In genomic region chr4:144749139-144749538, GRCm38 (mm10) we compare ENCODE assay signal across 28 mouse cellular contexts. TPM values are rescaled to one million over a fixed set of nuclear protein-coding genes. Genes with fewer than 3 reads are reported as not detected.
DNase-seq lines count a peak whose midpoint lies in the region; ATAC-seq and TF ChIP-seq lines count a peak whose summit lies in the region.
"Had no signal": no experiment of that assay in that cellular context is flagged by ENCODE, and none has a peak within 500 bp of the region (broad histone marks: within the 10 kb centered on the region; RNA-seq: fewer than 3 reads in every experiment).

No protein-coding gene starts in this region.

- H3K27ac ChIP-seq in midbrain, postnatal 0 days (ENCODE audit: low read depth, low read length): no peak overlapping the region
- no peak overlapping the region for H3K27ac ChIP-seq in midbrain, embryonic 16.5 days (ENCODE audit: low read length)
- no peak overlapping the region for H3K27ac ChIP-seq in intestine, embryonic 15.5 days
- no peak overlapping the region for H3K27ac ChIP-seq in limb, embryonic 14.5 days (replicated peaks; ENCODE audit: low read depth, low read length)
- H3K27ac ChIP-seq: forebrain, embryonic 13.5 days; hindbrain, embryonic 12.5 days had no signal

- intact Hi-C loops in heart, postnatal 25 days (cut with DNase I): no loop called here

- peak; percentile 4 for DNase-seq in adrenal gland, postnatal 14 days
- DNase-seq in adrenal gland, postnatal 4 days (ENCODE audit: low spot score in 2 of 2): no peak
- peak; percentile 5 for DNase-seq in midbrain, postnatal 0 days (ENCODE audit: low spot score)
- no peak for DNase-seq in limb, embryonic 14.5 days (ENCODE audit: low spot score)
- DNase-seq in lung, postnatal 4 days: no peak
- no peak for DNase-seq in heart, postnatal 25 days (ENCODE audit: low spot score)
- DNase-seq: adrenal gland, postnatal 10 days; cerebellum, adult 11-12 months; kidney, adult 11 months; liver; lung, postnatal 10 days; midbrain, embryonic 14.5 days; right cerebral cortex, adult 18-20 months; thymus, adult 18-20 months; thymus, postnatal 4 days had no signal

- no peak for TF ChIP-seq POLR2A in limb, embryonic 14.5 days (IDR thresholded peaks at IDR 0.05; ENCODE audit: borderline replicate concordance, extremely low read depth, insufficient read depth, insufficient read length)

- no peaks in the 10 kb centered on the region for H3K36me3 ChIP-seq in midbrain, postnatal 0 days (ENCODE audit: insufficient read depth, low read length)
- no peaks in the 10 kb centered on the region for H3K36me3 ChIP-seq in midbrain, embryonic 16.5 days (ENCODE audit: control insufficient read depth, insufficient read depth, low read length)
- no peaks in the 10 kb centered on the region for H3K36me3 ChIP-seq in intestine, embryonic 15.5 days
- no peaks in the 10 kb centered on the region for H3K36me3 ChIP-seq in limb, embryonic 14.5 days (ENCODE audit: control insufficient read depth, insufficient read depth, low read length)
- H3K36me3 ChIP-seq: hindbrain, embryonic 12.5 days had no signal

- peaks cover 10% of the 10 kb centered on the region; the same call in 1 of the 2 replicates for H3K9me3 ChIP-seq in midbrain, postnatal 0 days (ENCODE audit: low read length)
- H3K9me3 ChIP-seq in midbrain, embryonic 16.5 days (replicated peaks; ENCODE audit: control insufficient read depth, low read length, poor library complexity, severe bottlenecking): peaks cover 9% of the 10 kb centered on the region; the same call in 1 of the 2 replicates
- H3K9me3 ChIP-seq in intestine, embryonic 15.5 days: no peaks in the 10 kb centered on the region
- no peaks in the 10 kb centered on the region for H3K9me3 ChIP-seq in limb, embryonic 14.5 days (ENCODE audit: control insufficient read depth, low read length)

- H3K4me2 ChIP-seq in midbrain, postnatal 0 days (ENCODE audit: low read depth, low read length, poor library complexity, severe bottlenecking): no peak overlapping the region
- no peak overlapping the region for H3K4me2 ChIP-seq in midbrain, embryonic 16.5 days (ENCODE audit: low read length)
- no peak overlapping the region for H3K4me2 ChIP-seq in intestine, embryonic 15.5 days (replicated peaks)
- no peak overlapping the region for H3K4me2 ChIP-seq in limb, embryonic 14.5 days (replicated peaks; ENCODE audit: low read depth, low read length, severe bottlenecking)
- H3K4me2 ChIP-seq: forebrain, embryonic 13.5 days; hindbrain, embryonic 12.5 days had no signal

- no peaks in the 10 kb centered on the region for H3K4me1 ChIP-seq in midbrain, postnatal 0 days (ENCODE audit: insufficient read depth, low read length)
- no peaks in the 10 kb centered on the region for H3K4me1 ChIP-seq in midbrain, embryonic 16.5 days (ENCODE audit: control insufficient read depth, insufficient read depth, low read length)
- no peaks in the 10 kb centered on the region for H3K4me1 ChIP-seq in intestine, embryonic 15.5 days (replicated peaks)
- 0 out of 2 replicates have a peak, but pooled peaks cover 4% of the 10 kb centered on the region for H3K4me1 ChIP-seq in limb, embryonic 14.5 days (ENCODE audit: control insufficient read depth, insufficient read depth, low read length)
- H3K4me1 ChIP-seq: forebrain, embryonic 13.5 days; hindbrain, embryonic 12.5 days had no signal

- no peaks in the 10 kb centered on the region for H3K27me3 ChIP-seq in midbrain, postnatal 0 days (ENCODE audit: insufficient read depth, low read length)
- H3K27me3 ChIP-seq in midbrain, embryonic 16.5 days (ENCODE audit: control insufficient read depth, insufficient read depth, low read depth, low read length): no peaks in the 10 kb centered on the region
- H3K27me3 ChIP-seq in intestine, embryonic 15.5 days (replicated peaks): no peaks in the 10 kb centered on the region
- no peaks in the 10 kb centered on the region for H3K27me3 ChIP-seq in limb, embryonic 14.5 days (ENCODE audit: control insufficient read depth, insufficient read depth, low read length)
- H3K27me3 ChIP-seq: forebrain, embryonic 13.5 days; hindbrain, embryonic 12.5 days had no signal

- no peak for ATAC-seq in midbrain, postnatal 0 days (ENCODE audit: low FRiP score)
- no peak for ATAC-seq in midbrain, embryonic 16.5 days
- peak; percentile 96 for ATAC-seq in intestine, embryonic 15.5 days
- peak; percentile 9; the same call in 1 of the 2 replicates for ATAC-seq in limb, embryonic 14.5 days (ENCODE audit: low FRiP score, low read depth)
- ATAC-seq: forebrain, embryonic 13.5 days had no signal

- H3K9ac ChIP-seq in midbrain, postnatal 0 days (replicated peaks; ENCODE audit: low read length, poor library complexity, severe bottlenecking): no peak overlapping the region
- no peak overlapping the region for H3K9ac ChIP-seq in midbrain, embryonic 16.5 days (ENCODE audit: low read depth, low read length)
- no peak overlapping the region for H3K9ac ChIP-seq in intestine, embryonic 15.5 days
- H3K9ac ChIP-seq in limb, embryonic 14.5 days (ENCODE audit: low read depth, low read length, severe bottlenecking): no peak overlapping the region
- H3K9ac ChIP-seq: forebrain, embryonic 13.5 days; hindbrain, embryonic 12.5 days had no signal

- no peak for TF ChIP-seq CTCF in midbrain, postnatal 0 days (IDR thresholded peaks at IDR 0.05)

- WGBS in midbrain, postnatal 0 days: 81% methylated on average over 1 of the region's 1 CpGs
- 68% methylated on average over 1 of the region's 1 CpGs for WGBS in midbrain, embryonic 16.5 days
- 8% methylated on average over 1 of the region's 1 CpGs for WGBS in intestine, embryonic 15.5 days
- WGBS in limb, embryonic 14.5 days: 3% methylated on average over 1 of the region's 1 CpGs

- no peak overlapping the region for H3K4me3 ChIP-seq in midbrain, postnatal 0 days (ENCODE audit: low read depth, low read length)
- no peak overlapping the region for H3K4me3 ChIP-seq in midbrain, embryonic 16.5 days (ENCODE audit: low read depth, low read length)
- no peak overlapping the region for H3K4me3 ChIP-seq in intestine, embryonic 15.5 days (replicated peaks)
- no peak overlapping the region for H3K4me3 ChIP-seq in limb, embryonic 14.5 days (replicated peaks; ENCODE audit: low read length)
- H3K4me3 ChIP-seq: forebrain, embryonic 13.5 days; hindbrain, embryonic 12.5 days had no signal

RNA-seq across cellular contexts. Expression of gene Gm13178, which starts 27.9 kb away (rescaled TPM):
- total RNA-seq in adrenal gland, postnatal 14 days (2021): not detected in 2 replicates
- total RNA-seq in adrenal gland, postnatal 4 days (2021): under 1 TPM in 1 of 2 experiments, not detected in 1; 0.42 TPM
- not detected in 2 replicates for total RNA-seq in midbrain, postnatal 0 days (2014; rRNA removed)
- not detected in 2 replicates for polyA plus RNA-seq in midbrain, postnatal 0 days (2015; fragmentation: Nextera tagmentation; extraction: Ambion mirVana)
- polyA plus RNA-seq in midbrain, embryonic 16.5 days (2015; fragmentation: Nextera tagmentation; extraction: Ambion mirVana): not detected in 2 replicates
- polyA plus RNA-seq in intestine, embryonic 15.5 days (2015; fragmentation: Nextera tagmentation; extraction: Ambion mirVana): not detected in 2 replicates
- not detected in 2 replicates for polyA plus RNA-seq in limb, embryonic 14.5 days (2012; rRNA removed)
- polyA plus RNA-seq in limb, embryonic 14.5 days (2014; fragmentation: Nextera tagmentation; extraction: Ambion mirVana): not detected in 2 replicates
- total RNA-seq in heart, postnatal 25 days (2021): not detected
- total RNA-seq: adrenal gland, postnatal 10 days; common myeloid progenitor, adult 5-6 weeks; layer of hippocampus, postnatal 14 days; megakaryocyte, adult 5-6 weeks had no signal
- polyA plus RNA-seq: forebrain, embryonic 13.5 days; heart, embryonic 16.5 days; hindbrain, embryonic 12.5 days; kidney, embryonic 16.5 days; large intestine, adult 2 months; liver, embryonic 16.5 days; midbrain, embryonic 14.5 days; small intestine, adult 2 months had no signal

RNA-seq across cellular contexts. Expression of gene Gm438, which starts 37.2 kb away (rescaled TPM):
- not detected in 2 replicates for total RNA-seq in adrenal gland, postnatal 14 days (2021)
- total RNA-seq in adrenal gland, postnatal 4 days (2021): not detected
- total RNA-seq in midbrain, postnatal 0 days (2014; rRNA removed): not detected in 2 replicates
- polyA plus RNA-seq in midbrain, postnatal 0 days (2015; fragmentation: Nextera tagmentation; extraction: Ambion mirVana): not detected in 2 replicates
- not detected in 2 replicates for polyA plus RNA-seq in midbrain, embryonic 16.5 days (2015; fragmentation: Nextera tagmentation; extraction: Ambion mirVana)
- polyA plus RNA-seq in intestine, embryonic 15.5 days (2015; fragmentation: Nextera tagmentation; extraction: Ambion mirVana): 0.10 TPM in 1 of 2 replicates, not detected in the other
- polyA plus RNA-seq in limb, embryonic 14.5 days (2012; rRNA removed): not detected in 2 replicates
- not detected in 2 replicates for polyA plus RNA-seq in limb, embryonic 14.5 days (2014; fragmentation: Nextera tagmentation; extraction: Ambion mirVana)
- total RNA-seq in heart, postnatal 25 days (2021): not detected
- total RNA-seq: adrenal gland, postnatal 10 days; common myeloid progenitor, adult 5-6 weeks; gastrocnemius, postnatal 4 days; layer of hippocampus, postnatal 14 days; megakaryocyte, adult 5-6 weeks had no signal
- polyA plus RNA-seq: forebrain, embryonic 13.5 days; heart, embryonic 16.5 days; hindbrain, embryonic 12.5 days; kidney, embryonic 16.5 days; large intestine, adult 2 months; liver, embryonic 16.5 days; midbrain, embryonic 14.5 days; small intestine, adult 2 months had no signal

Comparison
In these comparisons a context has a peak if more than half of its experiments do, and no peak if none do; other contexts are left out.
1. DNase-seq: peak in adrenal gland, postnatal 14 days (single experiment) and midbrain, postnatal 0 days (single experiment); none in adrenal gland, postnatal 4 days (0 of 2), limb, embryonic 14.5 days (single experiment), lung, postnatal 4 days (0 of 2) and heart, postnatal 25 days (single experiment).
2. ATAC-seq: peak in intestine, embryonic 15.5 days (single experiment) and limb, embryonic 14.5 days (single experiment); none in midbrain, postnatal 0 days (single experiment) and midbrain, embryonic 16.5 days (single experiment).